Mouse (Mus musculus) intestine, embryonic 14.5 days (tissue): Measurements from ENCODE around the gene Obp1b. TPM values are rescaled to one million over a fixed set of nuclear protein-coding genes. Genes with fewer than 3 reads are reported as not detected.
"Not testable (repeated sequence)": the region's sequence is repeated elsewhere in the genome, so short reads cannot be mapped to it uniquely, and the experiment has no call there.

Source experiments
- ATAC-seq: fragments of 200-750 bp; cut with Nextera tagmentation; replicated peaks from 2 replicates; pipeline ENCODE4 v1.8.0; 2017; ENCODE audit warnings: low read depth, moderate number of reproducible peaks, moderate TSS enrichment, moderate library complexity; ENCODE audit not compliant: low FRiP score, low TSS enrichment
- DNase-seq: peaks from one replicate; pipeline ENCODE4 v3.0.0-alpha.2; 2018; ENCODE audit warnings: low spot score
- H3K27ac ChIP-seq: fragments of 300-500 bp; sonication (generic); 2 replicates; pipeline ENCODE4 v1.5.1; 2014; ENCODE audit warnings: low read depth, mild to moderate bottlenecking, control low read depth
- H3K27me3 ChIP-seq: fragments of 300-500 bp; sonication (generic); replicated peaks from 2 replicates; pipeline ENCODE4 v1.6.1; 2014; ENCODE audit warnings: low read length, control low read depth; ENCODE audit not compliant: control insufficient read depth, insufficient read depth
- H3K36me3 ChIP-seq: fragments of 300-500 bp; sonication (generic); 2 replicates; pipeline ENCODE4 v1.6.1; 2014; ENCODE audit warnings: low read length, control low read depth; ENCODE audit not compliant: control insufficient read depth, insufficient read depth
- H3K4me1 ChIP-seq: fragments of 300-500 bp; sonication (generic); replicated peaks from 2 replicates; pipeline ENCODE4 v1.6.1; 2014; ENCODE audit warnings: low read length, control low read depth, mixed read lengths; ENCODE audit not compliant: control insufficient read depth, insufficient read depth
- H3K4me2 ChIP-seq: fragments of 300-500 bp; sonication (generic); 2 replicates; pipeline ENCODE4 v1.6.1; 2014; ENCODE audit warnings: low read length
- H3K4me3 ChIP-seq: fragments of 300-500 bp; sonication (generic); 2 replicates; pipeline ENCODE4 v1.5.1; 2014; ENCODE audit warnings: low read depth, low read length, control low read depth, mixed read lengths
- H3K9ac ChIP-seq: fragments of 300-500 bp; sonication (generic); 2 replicates; pipeline ENCODE4 v1.6.1; 2014; ENCODE audit warnings: mild to moderate bottlenecking, low read length
- H3K9me3 ChIP-seq: fragments of 300-500 bp; sonication (generic); 2 replicates; pipeline ENCODE4 v1.6.1; 2016; ENCODE audit warnings: low read length, control low read depth; ENCODE audit not compliant: control insufficient read depth
- WGBS: fragments of 180-500 bp; shearing (Covaris S2); extraction: QIAGEN DNeasy Blood & Tissue Kit; methylation state at CpG from one replicate; pipeline ENCODE4 v1.1.7; 2014; 5-methylcytosine and 5-hydroxymethylcytosine counted together
- polyA plus RNA-seq: library from polyadenylated mRNA; unstranded; fragments of >200 nt; fragmentation: Nextera tagmentation; extraction: Ambion mirVana; gene quantifications from 2 replicates; pipeline ENCODE4 v1.2.1, GENCODE M21; 2014

The Obp1b gene
- polyA plus RNA-seq, result not detected in 2 replicates

- not testable (repeated sequence) for H3K4me2 ChIP-seq, ATAC-seq, H3K4me1 ChIP-seq, H3K36me3 ChIP-seq, H3K27me3 ChIP-seq, H3K9ac ChIP-seq, H3K4me3 ChIP-seq, DNase-seq, H3K9me3 ChIP-seq, H3K27ac ChIP-seq
- no CpG with 5 or more reads among the region's 3 CpGs for WGBS
These were observed at the start of gene Obp1b for GRCm38 (mm10) chrX:78186477-78186876. Obp1b (plus strand) TSS chrX:78186777.

GRCm38 (mm10) chrX:78202220-78202619, 15.6 kb downstream of the Obp1b start:
- not testable (repeated sequence) for H3K4me2 ChIP-seq, ATAC-seq, H3K36me3 ChIP-seq, H3K4me3 ChIP-seq, H3K4me1 ChIP-seq, H3K27ac ChIP-seq, H3K9ac ChIP-seq, DNase-seq, H3K9me3 ChIP-seq, H3K27me3 ChIP-seq
- 68% methylated on average over 1 of the region's 1 CpGs for WGBS

- WGBS, result 89% methylated on average over 5 of the region's 5 CpGs
- no peak overlapping the region for H3K4me2 ChIP-seq
- no peak overlapping the region for H3K27ac ChIP-seq
- no peaks in the 10 kb centered on the region for H3K9me3 ChIP-seq
- no peak for DNase-seq
- H3K9ac ChIP-seq, result no peak overlapping the region
- no peak for ATAC-seq
- H3K27me3 ChIP-seq, result no peaks in the 10 kb centered on the region
- H3K4me1 ChIP-seq, result no peaks in the 10 kb centered on the region
- no peaks in the 10 kb centered on the region for H3K36me3 ChIP-seq
- H3K4me3 ChIP-seq, result no peak overlapping the region
These were observed 16.3 kb downstream of the Obp1b start for GRCm38 (mm10) chrX:78202829-78203228.

Other genes with a start within 250 kb of the Obp1b start
- gene Obp1a, start 95.4 kb upstream of the Obp1b start, polyA plus RNA-seq, result not detected in 2 replicates
- not detected in 2 replicates for gene Gm5938, start 61.3 kb upstream of the Obp1b start, polyA plus RNA-seq
- gene Gm14743, start 59.1 kb downstream of the Obp1b start, polyA plus RNA-seq, result not detected in 2 replicates
- gene 4930480E11Rik, start 182.9 kb downstream of the Obp1b start, polyA plus RNA-seq, result not detected in 2 replicates